In the genomic region with DNA sequence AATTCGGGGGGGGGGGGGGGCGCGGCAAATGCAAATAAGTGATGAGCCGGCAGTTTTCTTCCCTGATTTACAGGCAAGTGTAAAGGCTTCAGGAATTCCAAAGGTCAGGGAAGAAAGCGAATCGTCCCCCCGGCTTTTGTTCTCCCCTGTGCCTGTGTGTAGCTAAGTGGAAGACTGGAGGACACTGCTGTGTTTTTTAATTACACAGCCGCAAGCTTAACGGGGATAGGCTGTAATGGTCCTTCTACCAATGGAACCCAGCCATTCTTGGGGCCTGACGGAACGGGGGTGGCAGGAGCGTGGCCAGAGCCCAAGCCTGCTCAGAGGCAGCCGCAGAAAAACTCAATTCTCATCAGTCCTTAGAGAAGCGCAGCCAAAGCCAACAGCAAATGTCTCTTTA, we compare ENCODE assay signal across 8 mouse cellular contexts. TPM values are rescaled to one million over a fixed set of nuclear protein-coding genes. Genes with fewer than 3 reads are reported as not detected.
DNase-seq lines count a peak whose midpoint lies in the region; ATAC-seq lines count a peak whose summit lies in the region.

No protein-coding gene starts in this region.

- no peak overlapping the region for H3K27ac ChIP-seq in intestine, embryonic 14.5 days (ENCODE audit: low read depth)

- H3K36me3 ChIP-seq in intestine, embryonic 14.5 days (ENCODE audit: control insufficient read depth, insufficient read depth, low read length) = peaks cover 2% of the 10 kb centered on the region; the same call in 1 of the 2 replicates

- peak overlapping the region; percentile 32; the same call in 1 of the 2 replicates for H3K9ac ChIP-seq in intestine, embryonic 14.5 days (ENCODE audit: low read length)

- H3K4me3 ChIP-seq in intestine, embryonic 14.5 days (ENCODE audit: low read depth, low read length) = peak overlapping the region; percentile 76

- ATAC-seq in intestine, embryonic 14.5 days (replicated peaks; ENCODE audit: low FRiP score, low TSS enrichment, low read depth) = no peak

- 0 out of 2 replicates have a peak, but pooled peaks cover 4% of the 10 kb centered on the region for H3K4me1 ChIP-seq in intestine, embryonic 14.5 days (replicated peaks; ENCODE audit: control insufficient read depth, insufficient read depth, low read length)

- H3K9me3 ChIP-seq in intestine, embryonic 14.5 days (ENCODE audit: control insufficient read depth, low read length) = no peaks in the 10 kb centered on the region

- H3K4me2 ChIP-seq in intestine, embryonic 14.5 days (ENCODE audit: low read length) = peak overlapping the region; percentile 84

- 0 out of 2 replicates have a peak, but pooled peaks cover 12% of the 10 kb centered on the region for H3K27me3 ChIP-seq in intestine, embryonic 14.5 days (replicated peaks; ENCODE audit: control insufficient read depth, insufficient read depth, low read length)

- peak; percentile 43 to 58 for DNase-seq in frontal cortex, adult 2 months (ENCODE audit: extremely low spot score in 1 of 2, low spot score in 1 of 2)
- DNase-seq in frontal cortex, postnatal 10 days (ENCODE audit: low spot score in 2 of 2) = no peak
- peak; percentile 34 for DNase-seq in testis, postnatal 10 days (ENCODE audit: low spot score)
- no peak for DNase-seq in testis, postnatal 14 days (ENCODE audit: low spot score)
- DNase-seq in intestine, embryonic 14.5 days (ENCODE audit: low spot score) = peak; percentile 52
- DNase-seq in mesoderm, embryonic 11.5 days (ENCODE audit: low read depth, low spot score) = peak; percentile 61
- no peak for DNase-seq in adrenal gland, postnatal 10 days
- DNase-seq in gastrocnemius, adult 8-10 months (ENCODE audit: low spot score in 2 of 2) = no peak

- 11% methylated on average over 14 of the region's 14 CpGs for WGBS in intestine, embryonic 14.5 days

RNA-seq across cellular contexts. Expression of a gene that starts 1.9 kb away (rescaled TPM):
- 16.1 and 18.0 TPM in 2 replicates for polyA plus RNA-seq in frontal cortex, adult 2 months (2012; rRNA removed)
- 14.5 and 15.2 TPM in 2 replicates for polyA plus RNA-seq in intestine, embryonic 14.5 days (2014; fragmentation: Nextera tagmentation; extraction: Ambion mirVana)
- 10 to 100 TPM in 1 of 2 experiments, 1 to 10 TPM in 1; 9.2 to 16.4 TPM for total RNA-seq in adrenal gland, postnatal 10 days (2021)
- 10 to 100 TPM; 32.5 to 47.7 (median 37.3) TPM for total RNA-seq in gastrocnemius, adult 8-10 months (2022)

RNA-seq across cellular contexts. Expression of a gene that starts 56.6 kb away (rescaled TPM):
- 34.4 and 39.1 TPM in 2 replicates for polyA plus RNA-seq in frontal cortex, adult 2 months (2012; rRNA removed)
- 45.5 TPM in 2 replicates for polyA plus RNA-seq in intestine, embryonic 14.5 days (2014; fragmentation: Nextera tagmentation; extraction: Ambion mirVana)
- 10 to 100 TPM; 53.2 to 59.0 TPM for total RNA-seq in adrenal gland, postnatal 10 days (2021)
- total RNA-seq in gastrocnemius, adult 8-10 months (2022) = 10 to 100 TPM; 13.6 to 18.2 (median 15.9) TPM

Comparison
In these comparisons a context has a peak if more than half of its experiments do, and no peak if none do; other contexts are left out.
1. DNase-seq: peak in frontal cortex, adult 2 months (2 of 2), testis, postnatal 10 days (single experiment), intestine, embryonic 14.5 days (single experiment) and mesoderm, embryonic 11.5 days (single experiment); none in frontal cortex, postnatal 10 days (0 of 2), testis, postnatal 14 days (single experiment), adrenal gland, postnatal 10 days (single experiment) and gastrocnemius, adult 8-10 months (0 of 2).